Mouse (Mus musculus): Measurements from ENCODE around the gene Klf7.
A peak's percentile ranks its signal among the peaks of the same experiment; 100 is the strongest.

Gene Klf7

GRCm38 (mm10) chr1:64032502-64033231 is 89.4 kb downstream of the Klf7 start:
- DNase-seq (ENCODE audit: low read depth, low spot score) = no peak

GRCm38 (mm10) chr1:64021986-64022385 is 100.1 kb downstream of the Klf7 start:
- no peak for DNase-seq (ENCODE audit: low read depth, low spot score)

DNA sequence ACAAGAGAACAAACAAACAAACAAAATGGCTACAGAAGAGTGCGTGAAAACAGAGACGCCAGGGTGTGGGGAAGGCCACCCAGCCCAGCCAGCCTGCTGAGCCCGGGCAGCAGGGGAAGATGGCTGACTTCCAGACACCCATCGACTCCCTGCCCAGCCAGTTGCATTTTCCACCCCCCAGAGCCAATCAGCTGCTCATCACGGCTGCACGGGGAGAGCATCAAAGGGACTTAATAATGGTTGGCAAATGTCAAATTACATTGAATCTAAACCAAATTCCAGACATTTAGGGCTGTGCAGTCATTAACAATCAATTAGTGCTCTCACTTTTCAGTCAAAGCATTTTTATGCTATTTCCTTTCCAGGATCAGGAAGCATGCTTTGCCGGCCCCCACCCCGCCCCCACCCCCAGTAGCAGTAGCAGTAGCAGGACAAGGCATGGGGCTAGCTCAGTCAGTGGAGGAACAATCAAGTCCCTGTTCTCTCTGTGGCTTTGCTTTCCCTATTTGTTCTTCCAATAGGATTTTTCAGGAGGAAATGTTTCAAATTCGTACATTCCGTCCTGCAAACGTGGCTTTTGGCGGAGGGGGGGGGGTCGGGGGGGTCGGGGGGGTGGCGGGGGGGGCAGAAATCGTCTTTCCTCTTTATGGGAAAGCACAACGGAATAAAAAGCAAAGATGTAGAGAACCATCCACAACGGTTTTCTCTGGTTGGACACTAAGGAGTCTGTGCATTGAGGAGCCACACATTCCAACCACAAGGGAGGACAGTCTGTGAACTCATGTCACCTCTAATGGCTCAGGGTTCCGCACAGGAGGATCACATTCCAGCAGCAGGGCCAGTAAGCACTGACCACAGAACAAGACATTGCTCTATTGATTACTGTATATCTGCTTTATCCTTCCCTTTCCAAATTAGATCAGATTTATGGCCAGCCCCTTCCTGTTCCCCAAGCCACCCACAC is 101.1 kb downstream of the Klf7 start:
- DNase-seq (ENCODE audit: low read depth, low spot score) = peak; percentile 53

GRCm38 (mm10) chr1:64019127-64019635 is 102.9 kb downstream of the Klf7 start:
- no peak for DNase-seq (ENCODE audit: low read depth, low spot score)

- no peak for DNase-seq (ENCODE audit: low read depth, low spot score)
Observed at GRCm38 (mm10) chr1:64018466-64019077, 103.5 kb downstream of the Klf7 start.

GRCm38 (mm10) chr1:64014091-64014490 is 108.0 kb downstream of the Klf7 start:
- DNase-seq (ENCODE audit: low read depth, low spot score) = no peak

- DNase-seq (ENCODE audit: low read depth, low spot score) = no peak
Observed at GRCm38 (mm10) chr1:64008994-64009393, 113.1 kb downstream of the Klf7 start.

DNA sequence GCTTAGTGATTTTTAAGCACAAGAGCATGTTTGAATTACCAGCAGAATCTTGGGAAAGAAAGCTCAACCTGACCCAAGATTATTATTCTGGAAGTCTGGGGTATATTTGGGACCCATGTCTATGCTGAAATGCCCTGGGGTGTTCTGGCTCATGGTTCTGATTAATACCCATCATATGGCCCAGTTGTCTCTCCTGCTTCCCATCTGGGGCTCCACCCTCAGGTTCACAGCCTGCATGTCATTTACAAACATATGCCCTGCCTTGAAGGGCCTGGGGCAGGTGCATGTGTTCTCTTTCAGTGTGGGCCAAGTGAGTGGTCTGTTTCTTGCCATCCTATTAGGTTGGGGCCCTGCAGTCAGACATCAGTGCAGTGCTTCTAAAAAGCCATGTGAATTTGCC is 114.1 kb downstream of the Klf7 start:
- no peak for DNase-seq (ENCODE audit: low read depth, low spot score)

DNA sequence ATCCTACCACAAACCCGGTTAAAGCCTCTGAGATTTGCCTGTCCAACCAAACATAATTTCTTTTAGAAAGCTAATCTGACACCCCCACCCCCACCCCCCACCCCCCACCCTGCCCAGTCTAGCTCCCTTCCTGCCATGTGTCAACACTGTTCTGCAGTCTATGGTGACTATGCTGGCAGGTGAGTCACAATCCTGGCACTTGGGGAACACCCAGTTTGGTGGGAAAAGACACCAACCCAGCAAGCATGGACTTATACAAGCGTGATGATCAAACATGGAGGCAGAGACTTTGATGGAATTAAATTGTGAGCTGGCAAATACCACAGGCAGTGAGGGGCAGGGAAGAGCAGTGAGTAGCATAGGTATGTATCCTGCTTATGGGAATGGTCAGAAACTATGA is 116.9 kb downstream of the Klf7 start:
- DNase-seq (ENCODE audit: low read depth, low spot score) = no peak

DNA sequence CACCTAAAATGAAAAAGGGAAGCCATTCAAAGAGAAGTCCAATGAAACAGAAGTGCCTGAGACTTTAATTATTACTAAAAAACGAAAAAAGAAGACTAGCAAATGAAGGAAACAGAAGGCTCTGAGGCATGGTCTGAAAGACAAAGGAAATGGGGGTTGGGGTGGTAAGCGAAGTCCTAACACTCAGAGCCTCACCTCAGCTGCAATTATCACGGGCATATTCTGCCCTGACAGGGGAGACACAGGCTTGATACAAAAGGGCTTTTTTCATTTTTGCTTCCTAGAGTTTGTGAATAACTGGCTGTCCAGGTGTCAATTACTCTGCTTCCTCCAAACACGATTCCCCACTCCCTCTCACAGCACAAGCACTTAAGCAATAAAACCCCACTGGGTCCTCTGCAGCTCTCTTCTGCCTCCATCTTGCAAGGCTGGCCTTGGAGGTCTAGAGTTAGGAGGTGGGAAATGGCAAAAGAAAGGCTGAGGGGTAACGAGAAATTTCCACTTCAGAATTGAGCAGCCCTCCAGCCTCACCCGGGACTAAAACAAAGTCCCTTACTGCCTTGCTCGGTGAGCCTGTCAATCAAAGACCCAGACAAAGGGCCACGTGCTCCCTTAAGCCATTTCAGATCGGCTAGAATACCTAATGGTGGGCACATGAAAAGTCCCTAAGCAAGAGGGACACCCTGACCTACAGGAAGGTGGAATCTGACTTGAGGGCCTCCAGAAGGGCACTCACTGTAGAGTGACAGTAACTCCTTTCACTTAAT is 118.4 kb downstream of the Klf7 start:
- DNase-seq (ENCODE audit: low read depth, low spot score) = no peak

DNA sequence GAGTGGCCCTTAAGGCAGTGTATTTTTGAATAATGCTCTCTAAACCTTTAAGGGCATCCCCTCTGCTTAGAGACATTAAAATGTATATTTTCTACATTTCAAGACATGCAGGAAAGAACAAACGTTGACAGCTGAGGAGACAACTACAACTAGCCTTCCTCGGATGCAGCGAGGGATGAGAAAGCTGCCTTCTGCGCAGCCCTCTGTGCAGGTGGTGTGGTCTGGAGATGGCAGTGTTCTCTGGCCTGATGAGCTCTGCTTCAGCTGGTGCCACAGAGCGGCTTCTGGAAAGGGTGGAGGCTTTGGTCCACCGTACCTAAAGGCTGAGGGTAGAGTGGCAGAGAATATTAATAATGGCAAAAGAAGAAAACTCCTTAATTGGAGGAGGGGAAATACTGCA is 120.0 kb downstream of the Klf7 start:
- no peak for DNase-seq (ENCODE audit: low read depth, low spot score)

DNA sequence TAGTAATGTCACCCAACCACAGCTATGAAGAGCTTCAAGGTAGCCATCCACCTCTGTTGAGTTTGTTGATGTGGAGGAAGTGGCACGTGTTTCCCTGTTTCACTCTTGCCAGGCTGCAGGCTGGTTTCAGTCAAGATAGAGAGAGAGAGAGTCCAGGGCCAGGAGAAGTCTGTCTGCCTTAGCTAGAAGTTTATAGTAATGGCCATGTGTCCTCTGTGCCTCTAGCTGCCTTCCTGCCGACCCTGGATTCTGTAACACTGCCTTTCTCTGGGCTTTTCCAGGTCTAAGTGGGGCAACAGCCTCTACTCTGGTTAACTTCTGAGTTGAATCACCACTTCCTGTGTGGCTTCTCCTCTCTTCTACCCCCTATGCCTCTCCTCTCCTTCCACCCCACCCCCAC is 121.5 kb downstream of the Klf7 start:
- DNase-seq (ENCODE audit: low read depth, low spot score) = no peak

- no peak for DNase-seq (ENCODE audit: low read depth, low spot score)
Observed at GRCm38 (mm10) chr1:63999481-63999880, 122.6 kb downstream of the Klf7 start.

DNA sequence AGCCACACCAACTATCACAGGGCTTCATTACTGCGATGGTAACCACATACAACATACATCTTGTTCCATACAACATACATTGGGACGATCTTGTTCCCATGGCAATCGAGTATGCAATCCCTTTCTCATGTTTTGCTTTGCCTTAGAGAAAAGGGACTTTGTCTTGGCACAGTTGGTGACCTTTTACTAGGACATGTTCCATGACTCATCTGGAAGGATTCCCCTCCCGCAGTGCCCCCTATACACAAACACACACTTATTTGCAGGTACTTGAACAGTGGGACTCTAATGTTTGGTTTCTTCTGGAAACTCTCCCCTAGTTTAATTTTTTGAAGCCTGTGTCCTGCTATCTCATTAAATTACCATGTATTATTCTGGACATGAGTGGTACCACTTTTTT is 123.2 kb downstream of the Klf7 start:
- no peak for DNase-seq (ENCODE audit: low read depth, low spot score)

DNA sequence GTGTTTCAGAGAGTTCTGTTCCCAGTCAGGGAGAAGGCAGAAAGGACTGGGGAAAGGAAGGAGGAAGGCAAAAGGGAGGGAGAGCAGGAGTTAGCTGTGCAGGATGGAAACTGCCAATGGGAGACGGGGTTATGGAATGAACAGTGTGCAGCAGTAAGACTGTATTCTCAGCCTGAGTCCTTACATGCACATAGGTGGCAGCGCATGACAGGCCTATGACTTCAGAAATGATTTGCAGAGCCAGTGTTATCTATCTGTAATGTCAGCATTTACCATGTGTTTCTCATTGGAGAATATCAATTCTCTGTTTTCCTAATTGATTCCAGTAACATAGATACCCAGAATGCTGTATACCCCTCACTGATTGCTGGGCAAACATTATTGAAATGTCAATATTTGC is 123.9 kb downstream of the Klf7 start:
- no peak for DNase-seq (ENCODE audit: low read depth, low spot score)

- no peak for DNase-seq (ENCODE audit: low read depth, low spot score)
Observed at GRCm38 (mm10) chr1:63995828-63996227, 126.3 kb downstream of the Klf7 start.

- DNase-seq (ENCODE audit: low read depth, low spot score) = no peak
Observed at GRCm38 (mm10) chr1:63995137-63995492, 127.0 kb downstream of the Klf7 start.

DNA sequence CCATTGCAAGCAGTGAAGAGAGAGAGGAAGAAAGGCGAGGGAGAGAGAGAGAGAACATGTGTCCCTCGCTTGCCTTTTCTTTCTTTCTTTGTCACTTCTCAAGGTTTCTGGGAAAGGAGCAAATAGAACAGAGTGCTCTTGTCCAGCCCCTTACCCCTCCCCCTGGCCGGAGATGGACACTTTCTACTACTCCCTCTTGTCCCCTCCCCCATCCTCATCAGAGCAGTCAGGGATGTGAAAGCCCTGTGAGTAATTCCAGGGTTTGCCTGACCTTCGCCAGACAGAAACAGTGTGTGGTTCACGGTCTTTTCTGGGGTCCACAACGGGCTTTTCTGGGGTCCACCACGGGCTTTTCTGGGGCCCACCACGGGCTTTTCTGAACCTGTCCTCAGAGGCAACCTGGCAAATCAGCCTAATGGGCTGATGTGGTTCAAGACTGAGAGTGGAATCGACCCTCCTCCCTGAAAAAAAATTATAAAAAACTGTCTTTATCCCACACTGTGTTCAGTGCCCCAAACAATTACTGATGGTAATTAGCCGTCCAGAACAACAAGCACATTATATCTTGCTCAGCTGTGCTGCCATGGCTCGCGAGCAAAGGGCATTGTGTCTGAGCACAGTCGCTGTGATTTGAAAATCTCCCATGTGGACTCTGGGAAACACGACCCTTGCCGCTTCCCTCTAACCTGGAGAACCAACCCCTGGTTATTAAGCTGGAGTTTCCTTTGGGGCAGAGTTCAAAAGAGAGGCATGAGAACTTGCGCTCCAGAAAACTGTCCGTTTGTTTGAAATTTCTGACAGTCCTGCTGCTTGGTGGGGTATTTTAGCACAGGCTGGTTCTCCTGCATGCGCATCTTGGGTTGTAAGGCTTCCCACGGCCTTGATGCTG is 127.6 kb downstream of the Klf7 start:
- peak; percentile 72 for DNase-seq (ENCODE audit: low read depth, low spot score)

DNA sequence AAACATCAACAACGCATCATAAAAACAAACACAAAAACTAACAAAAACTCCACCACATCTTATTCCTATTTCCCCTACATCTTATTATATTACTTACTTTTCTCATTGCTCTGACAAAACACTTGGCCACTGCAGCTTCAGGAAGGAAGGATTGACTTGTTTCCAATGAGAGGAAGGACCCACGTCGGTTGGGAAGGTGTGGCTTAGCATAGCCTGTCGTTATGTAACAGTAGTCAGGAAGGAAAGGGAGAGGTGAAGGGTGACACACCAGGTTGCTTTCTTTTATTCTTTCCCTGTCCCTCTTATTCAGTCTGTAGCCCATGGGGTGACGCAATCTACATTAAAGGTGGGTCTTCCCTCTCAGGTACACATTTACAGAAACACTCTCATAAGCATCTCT is 129.6 kb downstream of the Klf7 start:
- DNase-seq (ENCODE audit: low read depth, low spot score) = no peak

- no peak for DNase-seq (ENCODE audit: low read depth, low spot score)
Observed at GRCm38 (mm10) chr1:63990416-63990815, 131.7 kb downstream of the Klf7 start.
